Mouse (Mus musculus): ENCODE data around the gene Clasp1. TPM values are rescaled to one million over a fixed set of nuclear protein-coding genes. Genes with fewer than 3 reads are reported as not detected.

Gene Clasp1
- polyA plus RNA-seq, 1 experiment from 2014 or later: 38.2 TPM

DNA sequence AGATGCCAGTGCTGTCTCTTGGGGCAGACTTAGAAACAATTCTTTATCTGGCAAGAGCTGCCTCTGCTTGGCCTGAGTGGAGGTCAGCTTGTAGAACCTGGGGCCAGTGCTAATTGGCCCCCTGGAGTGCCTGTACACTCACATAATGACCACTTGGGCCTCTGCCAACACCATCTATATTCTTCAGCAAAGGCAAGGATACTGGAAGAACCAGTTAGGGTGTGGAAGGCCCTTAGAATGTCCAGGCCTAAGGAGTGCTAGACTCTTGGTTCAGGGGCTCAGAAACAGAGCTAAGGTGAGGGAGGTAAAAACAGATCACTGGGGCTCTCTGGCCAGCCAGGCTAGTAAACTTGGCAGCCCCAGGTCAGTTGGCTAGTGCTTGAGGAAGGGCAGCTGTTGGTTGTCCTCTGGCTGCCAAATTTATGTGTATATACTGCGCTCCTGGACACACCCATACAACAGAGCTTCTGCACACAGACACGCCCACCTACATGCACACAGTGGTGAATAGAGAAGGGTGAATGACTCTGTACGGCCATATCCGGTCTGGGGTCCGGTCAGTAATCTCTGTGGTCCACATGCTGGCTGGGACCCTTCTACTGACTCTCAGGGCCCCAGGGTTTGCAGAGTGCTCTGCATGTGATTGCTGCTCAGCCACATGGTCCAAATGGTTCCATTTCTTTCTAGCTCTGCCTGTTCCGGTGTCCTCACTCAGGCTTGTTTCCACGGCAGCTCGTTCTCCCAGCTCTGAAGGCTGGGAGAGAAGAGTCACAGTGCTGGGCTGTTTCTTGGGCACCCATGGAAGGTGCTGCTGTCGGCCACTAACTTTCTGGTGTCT lies 261.3 kb downstream of the Clasp1 start:
- no peaks in the 10 kb centered on the region for H3K27me3 ChIP-seq (ENCODE audit: insufficient read depth, low read length)
- peaks cover 18% of the 10 kb centered on the region for H3K4me1 ChIP-seq (ENCODE audit: insufficient read depth, low read length)
- H3K27ac ChIP-seq (ENCODE audit: low read length): peak overlapping the region; percentile 68; the same call in 1 of the 2 replicates
- H3K9ac ChIP-seq (replicated peaks; ENCODE audit: low read length): no peak overlapping the region
- no peaks in the 10 kb centered on the region for H3K9me3 ChIP-seq (ENCODE audit: low read length)
- ATAC-seq (ENCODE audit: low FRiP score, low TSS enrichment): peak; percentile 69
- H3K36me3 ChIP-seq (ENCODE audit: insufficient read depth, low read length): 0 out of 2 replicates have a peak, but pooled peaks cover 4% of the 10 kb centered on the region
- H3K4me2 ChIP-seq (replicated peaks; ENCODE audit: low read depth, low read length): no peak overlapping the region
- H3K4me3 ChIP-seq (ENCODE audit: low read length): no peak overlapping the region
- 58% methylated on average over 9 of the region's 9 CpGs for WGBS

DNA sequence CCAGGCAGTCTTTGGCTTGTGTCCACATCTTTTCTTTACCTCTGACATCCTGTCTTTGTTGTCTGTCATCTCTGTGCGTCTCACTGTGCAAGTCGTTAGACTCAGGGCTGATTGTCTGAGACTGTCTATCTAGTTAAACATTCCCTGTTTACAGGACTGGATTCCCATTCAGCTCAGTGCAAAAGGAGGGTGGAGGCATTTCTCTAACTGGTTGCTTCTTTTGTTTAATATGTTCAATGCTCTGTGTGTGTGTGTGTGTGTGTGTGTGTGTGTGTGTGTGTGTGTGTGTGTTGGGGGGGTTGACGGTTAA lies 261.9 kb downstream of the Clasp1 start:
- Histone ChIP-seq H3K36me3 (ENCODE audit: insufficient read depth, low read length) (0 out of 2 replicates have a peak, but pooled peaks cover 6% of the 10 kb centered on the region), H3K4me1 (ENCODE audit: insufficient read depth, low read length) (peaks cover 18% of the 10 kb centered on the region), H3K27ac (ENCODE audit: low read length) (peak overlapping the region; percentile 68; the same call in 1 of the 2 replicates), H3K4me3 (ENCODE audit: low read length) (no peak overlapping the region), H3K9ac (replicated peaks; ENCODE audit: low read length) (no peak overlapping the region), H3K27me3 (ENCODE audit: insufficient read depth, low read length) (no peaks in the 10 kb centered on the region), H3K9me3 (ENCODE audit: low read length) (no peaks in the 10 kb centered on the region), H3K4me2 (replicated peaks; ENCODE audit: low read depth, low read length) (no peak overlapping the region)
- WGBS: 33% methylated on average over 3 of the region's 3 CpGs
- no peak for ATAC-seq (ENCODE audit: low FRiP score, low TSS enrichment)

DNA sequence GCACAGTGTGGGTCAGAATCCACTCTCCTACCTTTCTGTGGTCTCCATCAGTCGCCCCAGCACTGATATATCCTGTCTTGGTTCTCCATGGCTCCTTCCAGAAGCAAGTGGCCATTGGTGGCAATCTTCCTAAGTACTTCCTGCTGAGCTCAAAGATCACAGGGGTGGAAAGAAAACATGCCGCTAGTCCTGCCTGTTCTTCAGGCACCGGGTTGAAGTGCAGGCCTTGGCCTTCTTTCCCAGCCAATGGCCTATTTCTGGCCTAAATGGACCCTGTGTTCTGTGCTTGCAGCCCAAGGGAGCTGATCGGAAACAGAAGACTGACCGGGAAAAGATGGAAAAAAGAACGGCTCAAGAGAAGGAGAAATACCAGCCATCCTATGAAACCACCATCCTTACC lies 269.9 kb downstream of the Clasp1 start:
- Histone ChIP-seq H3K4me1 (ENCODE audit: insufficient read depth, low read length) (peaks cover 12% of the 10 kb centered on the region), H3K27me3 (ENCODE audit: insufficient read depth, low read length) (no peaks in the 10 kb centered on the region), H3K36me3 (ENCODE audit: insufficient read depth, low read length) (peaks cover 11% of the 10 kb centered on the region; the same call in 1 of the 2 replicates), H3K27ac (ENCODE audit: low read length) (peak overlapping the region; percentile 20; the same call in 1 of the 2 replicates), H3K9me3 (ENCODE audit: low read length) (no peaks in the 10 kb centered on the region), H3K9ac (replicated peaks; ENCODE audit: low read length) (no peak overlapping the region), H3K4me3 (ENCODE audit: low read length) (no peak overlapping the region), H3K4me2 (replicated peaks; ENCODE audit: low read depth, low read length) (no peak overlapping the region)
- ATAC-seq (ENCODE audit: low FRiP score, low TSS enrichment): no peak
- 73% methylated on average over 6 of the region's 6 CpGs for WGBS

DNA sequence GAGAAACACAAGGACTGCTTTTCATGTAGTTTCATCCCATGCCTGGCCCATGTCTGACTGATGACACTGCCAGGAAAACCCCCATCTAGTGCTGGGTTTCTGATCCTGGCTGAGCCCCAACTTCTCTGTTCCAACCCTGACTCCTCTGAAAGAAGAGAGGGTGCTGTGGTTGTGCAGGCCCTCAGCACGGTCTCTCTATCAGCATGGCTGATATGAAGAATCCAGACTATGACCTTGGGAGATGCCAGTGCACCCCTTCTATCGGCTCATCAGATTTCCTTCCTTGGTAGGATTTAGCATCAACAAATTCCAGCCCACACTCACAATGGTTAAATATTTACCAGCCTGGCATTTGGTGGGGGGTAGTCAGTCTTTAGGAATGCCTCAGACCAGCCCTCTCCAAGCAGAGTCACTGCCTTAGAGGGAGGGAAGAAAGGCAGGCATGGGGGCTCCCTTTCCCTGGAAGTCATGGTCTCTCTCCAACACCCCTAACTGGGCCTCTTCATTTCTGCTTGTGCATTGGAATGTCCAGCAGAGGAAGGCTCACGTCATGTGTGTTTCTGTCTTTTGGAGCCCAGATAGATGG lies 272.1 kb downstream of the Clasp1 start:
- Histone ChIP-seq H3K4me2 (replicated peaks; ENCODE audit: low read depth, low read length) (no peak overlapping the region), H3K27me3 (ENCODE audit: insufficient read depth, low read length) (no peaks in the 10 kb centered on the region), H3K9me3 (ENCODE audit: low read length) (no peaks in the 10 kb centered on the region), H3K27ac (ENCODE audit: low read length) (peak overlapping the region; percentile 63), H3K4me3 (ENCODE audit: low read length) (no peak overlapping the region), H3K36me3 (ENCODE audit: insufficient read depth, low read length) (peaks cover 8% of the 10 kb centered on the region; the same call in 1 of the 2 replicates), H3K9ac (replicated peaks; ENCODE audit: low read length) (no peak overlapping the region), H3K4me1 (ENCODE audit: insufficient read depth, low read length) (peaks cover 12% of the 10 kb centered on the region)
- 45% methylated on average over 3 of the region's 3 CpGs for WGBS
- peak; percentile 88 for ATAC-seq (ENCODE audit: low FRiP score, low TSS enrichment)

Other genes starting within 250 kb of the Clasp1 start
- 0.11 TPM in 1 of 2 replicates, not detected in the other for gene Gm29106, start 212.5 kb upstream of the Clasp1 start, polyA plus RNA-seq (2015; fragmentation: Nextera tagmentation; extraction: Ambion mirVana)
- gene Tsn, start 77.3 kb upstream of the Clasp1 start, polyA plus RNA-seq (2015; fragmentation: Nextera tagmentation; extraction: Ambion mirVana): 288 and 291 TPM in 2 replicates
- gene Nifk, start 67.2 kb upstream of the Clasp1 start, polyA plus RNA-seq (2015; fragmentation: Nextera tagmentation; extraction: Ambion mirVana): 82.4 and 84.3 TPM in 2 replicates
- 32.2 and 34.8 TPM in 2 replicates for gene Tfcp2l1, start 238.9 kb downstream of the Clasp1 start, polyA plus RNA-seq (2015; fragmentation: Nextera tagmentation; extraction: Ambion mirVana)

All from kidney, embryonic 16.5 days (tissue).